Mouse (Mus musculus): ENCODE results near the gene Khnyn.

Gene Khnyn

GRCm38 (mm10) chr14:55873242-55873713, 11.5 kb upstream of the Khnyn start:
- DNase-seq (ENCODE audit: low spot score in 2 of 2) = no peak

- peak; percentile 75 to 78 for DNase-seq (ENCODE audit: low spot score in 2 of 2)
Observed at GRCm38 (mm10) chr14:55873714-55874683, 10.7 kb upstream of the Khnyn start.

GRCm38 (mm10) chr14:55877469-55878315, 7.1 kb upstream of the Khnyn start:
- DNase-seq (ENCODE audit: low spot score in 2 of 2) = no peak

- no peak for DNase-seq (ENCODE audit: low spot score in 2 of 2)
Observed at GRCm38 (mm10) chr14:55878316-55878940, 6.3 kb upstream of the Khnyn start.

- peak; percentile 85 to 87 for DNase-seq (ENCODE audit: low spot score in 2 of 2)
Observed at GRCm38 (mm10) chr14:55879623-55880022, 5.1 kb upstream of the Khnyn start.

- DNase-seq (ENCODE audit: low spot score in 2 of 2) = no peak
Observed at GRCm38 (mm10) chr14:55880982-55881381, 3.8 kb upstream of the Khnyn start.

GRCm38 (mm10) chr14:55882171-55882641, 2.5 kb upstream of the Khnyn start:
- DNase-seq (ENCODE audit: low spot score in 2 of 2) = no peak

- DNase-seq (ENCODE audit: low spot score in 2 of 2) = no peak
Observed at GRCm38 (mm10) chr14:55883149-55883661, 1.5 kb upstream of the Khnyn start.

- DNase-seq (ENCODE audit: low spot score in 2 of 2) = no peak
Observed at GRCm38 (mm10) chr14:55883663-55884062, 1.1 kb upstream of the Khnyn start.

- DNase-seq (ENCODE audit: low spot score in 2 of 2) = no peak
Observed at GRCm38 (mm10) chr14:55884166-55884565, 581 bp upstream of the Khnyn start, which contains the start of gene Cbln3. Gene Cbln3, minus strand, starts transcription at chr14:55884392.

GRCm38 (mm10) chr14:55885114-55885790, 505 bp downstream of the Khnyn start:
- no peak for DNase-seq (ENCODE audit: low spot score in 2 of 2)

- peak; percentile 34 to 36 for DNase-seq (ENCODE audit: low spot score in 2 of 2)
Observed at GRCm38 (mm10) chr14:55885791-55886271, 1.1 kb downstream of the Khnyn start.

- no peak for DNase-seq (ENCODE audit: low spot score in 2 of 2)
Observed at GRCm38 (mm10) chr14:55886571-55887382, 2.0 kb downstream of the Khnyn start.

GRCm38 (mm10) chr14:55897671-55898070, 12.9 kb downstream of the Khnyn start:
- no peak for DNase-seq (ENCODE audit: low spot score in 2 of 2)

- no peak for DNase-seq (ENCODE audit: low spot score in 2 of 2)
Observed at GRCm38 (mm10) chr14:55898947-55899346, 14.2 kb downstream of the Khnyn start.

GRCm38 (mm10) chr14:55899701-55900413, 15.1 kb downstream of the Khnyn start, which contains the start of gene Sdr39u1:
Gene Sdr39u1, minus strand, starts transcription at chr14:55900293.
- peak; percentile 86 for DNase-seq (ENCODE audit: low spot score in 2 of 2)

GRCm38 (mm10) chr14:55900414-55900755, 15.6 kb downstream of the Khnyn start:
- DNase-seq (ENCODE audit: low spot score in 2 of 2) = no peak

- no peak for DNase-seq (ENCODE audit: low spot score in 2 of 2)
Observed at GRCm38 (mm10) chr14:55905518-55905917, 20.8 kb downstream of the Khnyn start.

GRCm38 (mm10) chr14:55913406-55913805, 28.7 kb downstream of the Khnyn start:
- no peak for DNase-seq (ENCODE audit: low spot score in 2 of 2)
